Mouse (Mus musculus): ENCODE measurements around the gene 9930111J21Rik1.

DNA sequence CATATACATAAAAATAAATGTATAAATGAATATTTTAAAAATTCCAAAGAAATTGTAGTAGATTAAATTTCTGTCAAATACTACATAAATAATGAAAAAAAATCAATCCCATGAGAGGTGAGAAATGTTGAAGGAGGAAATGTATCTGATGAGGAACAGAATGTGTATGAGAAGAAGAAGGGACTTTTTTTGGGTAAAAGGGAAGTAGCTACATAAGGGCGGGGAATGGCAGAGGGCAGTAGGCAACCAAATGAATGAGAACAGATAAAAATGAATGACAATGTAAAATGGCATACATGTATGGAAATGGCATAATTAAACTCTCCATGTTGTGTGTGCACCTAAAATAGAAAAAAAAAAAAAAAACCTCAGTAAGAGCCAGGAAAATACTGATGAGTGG, 65.6 kb downstream of the 9930111J21Rik1 start:
- TF ChIP-seq POLR2A (IDR thresholded peaks at IDR 0.05; ENCODE audit: control insufficient read depth, extremely low read depth, insufficient read depth, low read length, poor library complexity): no peak
- TF ChIP-seq CTCF (IDR thresholded peaks at IDR 0.05; ENCODE audit: borderline replicate concordance, control insufficient read depth, extremely low read depth, insufficient read depth, low read length, poor library complexity): no peak
